ENCODE assay signal across 14 mouse cellular contexts in the genomic region with DNA sequence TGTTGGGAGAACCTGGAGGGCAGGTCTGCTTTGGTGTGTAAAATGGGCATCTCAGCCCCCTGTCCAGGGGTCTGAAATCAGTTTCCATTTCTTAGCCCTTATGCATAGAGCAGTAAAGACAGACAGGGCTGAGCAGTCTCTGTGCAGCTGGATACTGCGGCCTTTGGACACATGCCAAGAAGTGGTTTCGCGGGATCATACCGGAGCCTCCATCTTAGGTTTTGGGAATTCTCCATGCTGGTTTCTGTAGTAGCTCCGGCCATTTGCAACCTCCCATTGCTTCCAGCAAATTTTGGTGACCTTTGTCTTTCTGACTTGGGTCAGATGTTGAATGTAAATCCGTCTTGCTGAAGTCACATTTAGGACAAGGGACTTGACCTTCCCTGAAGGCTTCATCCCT. TPM values are rescaled to one million over a fixed set of nuclear protein-coding genes. Genes with fewer than 3 reads are reported as not detected.
DNase-seq lines count a peak whose midpoint lies in the region; ATAC-seq and TF ChIP-seq lines count a peak whose summit lies in the region.
"Had no signal": no experiment of that assay in that cellular context is flagged by ENCODE, and none has a peak within 500 bp of the region (broad histone marks: within the 10 kb centered on the region; RNA-seq: fewer than 3 reads in every experiment).

No protein-coding gene starts in this region.

- H3K27me3 ChIP-seq in heart, embryonic 12.5 days (replicated peaks), result no peaks in the 10 kb centered on the region
- no peaks in the 10 kb centered on the region for H3K27me3 ChIP-seq in midbrain, embryonic 10.5 days (ENCODE audit: low read depth, poor library complexity, severe bottlenecking)

- H3K4me2 ChIP-seq in heart, embryonic 12.5 days, result no peak overlapping the region

- H3K4me1 ChIP-seq in heart, embryonic 12.5 days (replicated peaks), result peaks cover 36% of the 10 kb centered on the region
- peaks cover 29% of the 10 kb centered on the region for H3K4me1 ChIP-seq in midbrain, embryonic 10.5 days

- DNase-seq in heart, adult 11 months, result peak; percentile 84
- DNase-seq in left cerebral cortex, postnatal 4 days, result peak; percentile 58
- no peak for DNase-seq in left cerebral cortex, adult 2 months (ENCODE audit: extremely low spot score in 1 of 2, low spot score in 2 of 2)
- peak; percentile 57 for DNase-seq in R1 (ENCODE audit: low read depth, low spot score)
- peak; percentile 71 to 78 for DNase-seq in kidney, postnatal 4 days
- DNase-seq in midbrain, embryonic 10.5 days (ENCODE audit: low spot score), result no peak
- DNase-seq: gastrocnemius, postnatal 25 days; heart, postnatal 14 days; thymus, adult 2 months had no signal

- WGBS in heart, embryonic 12.5 days, result 69% methylated on average over 6 of the region's 6 CpGs
- 93% methylated on average over 6 of the region's 6 CpGs for WGBS in midbrain, embryonic 10.5 days

- intact Hi-C loops in left cerebral cortex, postnatal 4 days (cut with DNase I), result no loop called here
- intact Hi-C loops in left cerebral cortex, adult 2 months (cut with DNase I), result no loop called here

- H3K9me3 ChIP-seq in heart, embryonic 12.5 days (replicated peaks), result no peaks in the 10 kb centered on the region
- H3K9me3 ChIP-seq in midbrain, embryonic 10.5 days (replicated peaks), result no peaks in the 10 kb centered on the region

- no peak overlapping the region for H3K9ac ChIP-seq in heart, embryonic 12.5 days

- no peak overlapping the region for H3K4me3 ChIP-seq in heart, embryonic 12.5 days
- H3K4me3 ChIP-seq in left cerebral cortex, adult 2 months, result no peak overlapping the region
- H3K4me3 ChIP-seq in midbrain, embryonic 10.5 days, result no peak overlapping the region

- H3K27ac ChIP-seq in heart, embryonic 12.5 days (ENCODE audit: poor library complexity, severe bottlenecking), result no peak overlapping the region
- no peak overlapping the region for H3K27ac ChIP-seq in left cerebral cortex, adult 2 months
- no peak overlapping the region; the same call in 1 of the 2 replicates for H3K27ac ChIP-seq in midbrain, embryonic 10.5 days (replicated peaks)

- H3K36me3 ChIP-seq in heart, embryonic 12.5 days, result no peaks in the 10 kb centered on the region
- no peaks in the 10 kb centered on the region for H3K36me3 ChIP-seq in midbrain, embryonic 10.5 days

- no peak for TF ChIP-seq CTCF in left cerebral cortex, adult 2 months (IDR thresholded peaks at IDR 0.05)

- no peak for ATAC-seq in heart, embryonic 12.5 days (ENCODE audit: insufficient number of reproducible peaks, low FRiP score)
- ATAC-seq: midbrain, embryonic 16.5 days had no signal

RNA-seq across cellular contexts. Expression of gene Ptbp1, which starts 10.8 kb away (rescaled TPM):
- polyA plus RNA-seq in heart, embryonic 12.5 days (2016; fragmentation: Nextera tagmentation; extraction: Ambion mirVana), result 139 and 142 TPM in 2 replicates
- 10 to 100 TPM; 91.7 to 92.7 TPM for total RNA-seq in left cerebral cortex, postnatal 4 days (2021)
- total RNA-seq in left cerebral cortex, adult 2 months (2021), result 10 to 100 TPM; 55.5 to 61.7 TPM
- polyA plus RNA-seq in midbrain, embryonic 10.5 days (2016; fragmentation: Nextera tagmentation; extraction: Ambion mirVana), result 296 and 334 TPM in 2 replicates

RNA-seq across cellular contexts. Expression of gene Misp, which starts 22.7 kb away (rescaled TPM):
- polyA plus RNA-seq in heart, embryonic 12.5 days (2016; fragmentation: Nextera tagmentation; extraction: Ambion mirVana), result 0.40 and 0.60 TPM in 2 replicates
- under 1 TPM; 0.46 to 0.76 TPM for total RNA-seq in left cerebral cortex, postnatal 4 days (2021)
- under 1 TPM; 0.59 to 0.89 TPM for total RNA-seq in left cerebral cortex, adult 2 months (2021)
- polyA plus RNA-seq in midbrain, embryonic 10.5 days (2016; fragmentation: Nextera tagmentation; extraction: Ambion mirVana), result 0.46 and 0.67 TPM in 2 replicates
- total RNA-seq: CH12.LX had no signal

RNA-seq across cellular contexts. Expression of gene Prtn3, which starts 30.8 kb away (rescaled TPM):
- 1.8 and 2.0 TPM in 2 replicates for polyA plus RNA-seq in heart, embryonic 12.5 days (2016; fragmentation: Nextera tagmentation; extraction: Ambion mirVana)
- 1 to 10 TPM; 6.9 to 7.0 TPM for total RNA-seq in left cerebral cortex, postnatal 4 days (2021)
- 1 to 10 TPM; 1.7 to 2.6 TPM for total RNA-seq in left cerebral cortex, adult 2 months (2021)
- 8.0 and 13.5 TPM in 2 replicates for polyA plus RNA-seq in midbrain, embryonic 10.5 days (2016; fragmentation: Nextera tagmentation; extraction: Ambion mirVana)

RNA-seq across cellular contexts. Expression of gene Plppr3, which starts 31.0 kb away (rescaled TPM):
- polyA plus RNA-seq in heart, embryonic 12.5 days (2016; fragmentation: Nextera tagmentation; extraction: Ambion mirVana), result 14.2 and 15.5 TPM in 2 replicates
- total RNA-seq in left cerebral cortex, postnatal 4 days (2021), result 100 to 1,000 TPM; 277 to 305 TPM
- total RNA-seq in left cerebral cortex, adult 2 months (2021), result 10 to 100 TPM; 51.8 to 63.0 TPM
- polyA plus RNA-seq in midbrain, embryonic 10.5 days (2016; fragmentation: Nextera tagmentation; extraction: Ambion mirVana), result 110 and 169 TPM in 2 replicates

RNA-seq across cellular contexts. Expression of gene Elane, which starts 42.6 kb away (rescaled TPM):
- 0.47 TPM in 1 of 2 replicates, not detected in the other for polyA plus RNA-seq in heart, embryonic 12.5 days (2016; fragmentation: Nextera tagmentation; extraction: Ambion mirVana)
- not detected for total RNA-seq in left cerebral cortex, postnatal 4 days (2021)
- total RNA-seq in left cerebral cortex, adult 2 months (2021), result not detected
- polyA plus RNA-seq in midbrain, embryonic 10.5 days (2016; fragmentation: Nextera tagmentation; extraction: Ambion mirVana), result 0.16 and 0.46 TPM in 2 replicates
- total RNA-seq: CH12.LX; gastrocnemius, postnatal 25 days; heart, postnatal 14 days; layer of hippocampus, adult 8-10 months; left cerebral cortex, postnatal 25 days had no signal
- polyA plus RNA-seq: midbrain, embryonic 16.5 days had no signal

Comparison
In these comparisons a context has a peak if more than half of its experiments do, and no peak if none do; other contexts are left out.
1. DNase-seq: peak in heart, adult 11 months (single experiment), left cerebral cortex, postnatal 4 days (single experiment), R1 (single experiment) and kidney, postnatal 4 days (2 of 2); none in left cerebral cortex, adult 2 months (0 of 2) and midbrain, embryonic 10.5 days (single experiment).